Mouse (Mus musculus) G1E (cell line): ENCODE measurements around the gene Il17rd. TPM values are rescaled to one million over a fixed set of nuclear protein-coding genes. Genes with fewer than 3 reads are reported as not detected.

Experiments used
- ATAC-seq: 2 replicates; pipeline ENCODE4 v1.8.0; 2016; ENCODE audit warnings: mild to moderate bottlenecking; ENCODE audit not compliant: insufficient number of reproducible peaks, poor library complexity, low FRiP score, severe bottlenecking; ENCODE audit errors: extremely low read depth
- DNase-seq: peaks from one replicate; pipeline ENCODE4 v3.0.0; 2012; ENCODE audit warnings: low spot score
- H3K27me3 ChIP-seq: 2 replicates; pipeline ENCODE4 v1.6.1; 2012; ENCODE audit warnings: mild to moderate bottlenecking, low read length, inconsistent platforms; ENCODE audit not compliant: insufficient read depth
- H3K36me3 ChIP-seq: replicated peaks from 2 replicates; pipeline ENCODE3; 2012; ENCODE audit warnings: mild to moderate bottlenecking, inconsistent platforms
- H3K4me1 ChIP-seq: 2 replicates; pipeline ENCODE4 v1.6.1; 2012; ENCODE audit warnings: low read depth, low read length, inconsistent platforms, mixed read lengths; ENCODE audit not compliant: insufficient read depth
- H3K4me3 ChIP-seq: 2 replicates; pipeline ENCODE4 v1.5.1; 2012; ENCODE audit warnings: low read depth, mild to moderate bottlenecking, inconsistent platforms, low read length, moderate library complexity, mixed read lengths
- H3K9me3 ChIP-seq: replicated peaks from 2 replicates; pipeline ENCODE4 v1.6.1; 2012; ENCODE audit warnings: inconsistent platforms
- CTCF ChIP-seq: IDR thresholded peaks from 2 replicates; pipeline ENCODE4 v1.5.1; 2012; ENCODE audit warnings: low read depth, low read length, inconsistent platforms, mixed read lengths
- GATA1 ChIP-seq: IDR thresholded peaks from 2 replicates; pipeline ENCODE4 v1.6.1; 2012; ENCODE audit warnings: borderline replicate concordance, low read length, inconsistent platforms, mixed read lengths
- GATA2 ChIP-seq: IDR thresholded peaks from 2 replicates; pipeline ENCODE4 v1.6.1; 2012; ENCODE audit warnings: low read depth, low read length, inconsistent platforms, borderline replicate concordance
- POLR2AphosphoS5 ChIP-seq: IDR thresholded peaks from 2 replicates; pipeline ENCODE4 v1.6.1; 2012; ENCODE audit warnings: low read depth, low read length, inconsistent platforms; ENCODE audit not compliant: insufficient replicate concordance
- TAL1 ChIP-seq: conservative IDR thresholded peaks from 2 replicates; pipeline ENCODE4 v1.6.1; 2012; ENCODE audit warnings: low read depth, low read length, inconsistent platforms, mixed read lengths
- polyA plus RNA-seq: library from polyadenylated mRNA; stranded (reverse); fragments of >175 nt; gene quantifications from 2 replicates; pipeline ENCODE4 v1.2.3, GENCODE M21; 2012
- total RNA-seq, 2 experiments: library from RNA; stranded (forward) in 1 of 2; stranded (reverse) in 1 of 2; fragments of 200-1000 nt in 1 of 2; fragments of >200 nt in 1 of 2; fragmentation: Nextera tagmentation in 1 of 2; gene quantifications; 2 replicates each; pipeline ENCODE4 v1.2.3; 2014 to 2017

The Il17rd gene
- total and polyA plus RNA-seq, 3 experiments: 0.11 TPM; not detected in 2

- Histone ChIP-seq H3K4me1 (no peaks in the 10 kb centered on the region), H3K4me3 (no peak overlapping the region), H3K36me3 (no peaks in the 10 kb centered on the region), H3K27me3 (no peaks in the 10 kb centered on the region), H3K9me3 (no peaks in the 10 kb centered on the region)
- TF ChIP-seq GATA2 (no peak), TAL1 (no peak), POLR2AphosphoS5 (no peak), CTCF (no peak), GATA1 (no peak)
- ATAC-seq: no peak
- DNase-seq: no peak
These were observed 14.1 kb upstream of the Il17rd start for GRCm38 (mm10) chr14:27024664-27025063.

GRCm38 (mm10) chr14:27029771-27030173, 9.0 kb upstream of the Il17rd start:
- Histone ChIP-seq H3K27me3 (no peaks in the 10 kb centered on the region), H3K4me1 (no peaks in the 10 kb centered on the region), H3K9me3 (no peaks in the 10 kb centered on the region), H3K4me3 (no peak overlapping the region), H3K36me3 (no peaks in the 10 kb centered on the region)
- no peak for ATAC-seq
- DNase-seq: peak; percentile 20
- no peak for TF ChIP-seq GATA1
- peak; percentile 51 for TF ChIP-seq CTCF

- TF ChIP-seq GATA2 (no peak), GATA1 (no peak), TAL1 (no peak), POLR2AphosphoS5 (no peak), CTCF (peak; percentile 35; the same call in 1 of the 2 replicates)
- ATAC-seq (no peak), DNase-seq (no peak)
- Histone ChIP-seq H3K27me3 (no peaks in the 10 kb centered on the region), H3K4me3 (no peak overlapping the region), H3K4me1 (no peaks in the 10 kb centered on the region), H3K36me3 (no peaks in the 10 kb centered on the region), H3K9me3 (no peaks in the 10 kb centered on the region)
These were observed 7.6 kb upstream of the Il17rd start for GRCm38 (mm10) chr14:27031142-27031541.

GRCm38 (mm10) chr14:27037513-27037912, 1.2 kb upstream of the Il17rd start:
- DNase-seq: no peak
- Histone ChIP-seq H3K4me1 (no peaks in the 10 kb centered on the region), H3K36me3 (no peaks in the 10 kb centered on the region), H3K9me3 (no peaks in the 10 kb centered on the region), H3K27me3 (peaks cover 14% of the 10 kb centered on the region; the same call in 1 of the 2 replicates), H3K4me3 (no peak overlapping the region)
- no peak for TF ChIP-seq TAL1
- no peak for TF ChIP-seq GATA2
- no peak for TF ChIP-seq POLR2AphosphoS5
- TF ChIP-seq GATA1: no peak
- TF ChIP-seq CTCF: no peak
- no peak for ATAC-seq

- no peaks in the 10 kb centered on the region for H3K4me1 ChIP-seq
- H3K36me3 ChIP-seq: no peaks in the 10 kb centered on the region
- TF ChIP-seq POLR2AphosphoS5 (no peak), GATA1 (no peak), GATA2 (no peak), TAL1 (no peak), CTCF (no peak)
- ATAC-seq (no peak), DNase-seq (no peak)
- H3K27me3 ChIP-seq: peaks cover 14% of the 10 kb centered on the region; the same call in 1 of the 2 replicates
- H3K4me3 ChIP-seq: no peak overlapping the region
- H3K9me3 ChIP-seq: no peaks in the 10 kb centered on the region
These were observed 824 bp downstream of the Il17rd start for GRCm38 (mm10) chr14:27039281-27040248.

- H3K27me3 ChIP-seq: peaks cover 14% of the 10 kb centered on the region; the same call in 1 of the 2 replicates
- no peaks in the 10 kb centered on the region for H3K9me3 ChIP-seq
- no peak for ATAC-seq
- H3K4me1 ChIP-seq: no peaks in the 10 kb centered on the region
- no peak for TF ChIP-seq CTCF
- no peak for TF ChIP-seq POLR2AphosphoS5
- no peak overlapping the region for H3K4me3 ChIP-seq
- DNase-seq: no peak
- H3K36me3 ChIP-seq: no peaks in the 10 kb centered on the region
These were observed 1.7 kb downstream of the Il17rd start for GRCm38 (mm10) chr14:27040451-27040850.
